Mouse (Mus musculus): ENCODE results near the gene Adamts2. TPM values are rescaled to one million over a fixed set of nuclear protein-coding genes. Genes with fewer than 3 reads are reported as not detected.

Adamts2 gene
- polyA plus RNA-seq, 1 experiment from 2014 or later = 13.6 TPM

Other genes starting within 250 kb of the Adamts2 start
- gene Cby3, start 247.6 kb upstream of the Adamts2 start, polyA plus RNA-seq (2015; fragmentation: Nextera tagmentation; extraction: Ambion mirVana) = 0.32 and 0.53 TPM in 2 replicates
- gene Hnrnph1, start 225.1 kb upstream of the Adamts2 start, polyA plus RNA-seq (2015; fragmentation: Nextera tagmentation; extraction: Ambion mirVana) = 363 and 370 TPM in 2 replicates
- 20.5 and 20.7 TPM in 2 replicates for gene Rufy1, start 171.0 kb upstream of the Adamts2 start, polyA plus RNA-seq (2015; fragmentation: Nextera tagmentation; extraction: Ambion mirVana)
- gene Zfp354c, start 225.6 kb downstream of the Adamts2 start, polyA plus RNA-seq (2015; fragmentation: Nextera tagmentation; extraction: Ambion mirVana) = 19.8 and 22.0 TPM in 2 replicates
- gene Zfp879, start 239.5 kb downstream of the Adamts2 start, polyA plus RNA-seq (2015; fragmentation: Nextera tagmentation; extraction: Ambion mirVana) = 0.52 and 0.58 TPM in 2 replicates
- gene Grm6, start 248.6 kb downstream of the Adamts2 start, polyA plus RNA-seq (2015; fragmentation: Nextera tagmentation; extraction: Ambion mirVana) = 0.09 and 0.18 TPM in 2 replicates